Mouse (Mus musculus) forebrain, embryonic 11.5 days (tissue): Measurements from ENCODE around the gene Cmtm7. TPM values are rescaled to one million over a fixed set of nuclear protein-coding genes. Genes with fewer than 3 reads are reported as not detected.

Experiments
- ATAC-seq: fragments of 200-750 bp; cut with Nextera tagmentation; replicated peaks from 2 replicates; pipeline ENCODE4 v1.8.0; 2017; ENCODE audit warnings: moderate TSS enrichment; ENCODE audit not compliant: low FRiP score
- DNase-seq: peaks from one replicate; pipeline ENCODE4 v3.0.0-alpha.2; 2017; ENCODE audit warnings: low spot score
- H3K27ac ChIP-seq: fragments of 300-500 bp; sonication (generic); 2 replicates; pipeline ENCODE4 v1.5.1; 2014; ENCODE audit warnings: low read depth, low read length
- H3K27me3 ChIP-seq: fragments of 300-500 bp; sonication (generic); 2 replicates; pipeline ENCODE4 v1.6.1; 2014; ENCODE audit warnings: mild to moderate bottlenecking, low read length, mixed read lengths; ENCODE audit not compliant: control insufficient read depth, insufficient read depth
- H3K36me3 ChIP-seq: fragments of 300-500 bp; sonication (generic); 2 replicates; pipeline ENCODE4 v1.6.1; 2014; ENCODE audit warnings: mild to moderate bottlenecking, low read length, moderate library complexity, mixed read lengths; ENCODE audit not compliant: control insufficient read depth, insufficient read depth
- H3K4me1 ChIP-seq: fragments of 300-500 bp; sonication (generic); replicated peaks from 2 replicates; pipeline ENCODE4 v1.6.1; 2014; ENCODE audit warnings: low read length, mixed read lengths; ENCODE audit not compliant: control insufficient read depth, insufficient read depth
- H3K4me2 ChIP-seq: fragments of 300-500 bp; sonication (generic); 2 replicates; pipeline ENCODE4 v1.6.1; 2014; ENCODE audit warnings: low read depth, mild to moderate bottlenecking, low read length, moderate library complexity, mixed read lengths; ENCODE audit not compliant: severe bottlenecking
- H3K4me3 ChIP-seq: fragments of 300-500 bp; sonication (generic); 2 replicates; pipeline ENCODE4 v1.5.1; 2014; ENCODE audit warnings: low read depth, low read length
- H3K9ac ChIP-seq: fragments of 300-500 bp; sonication (generic); 2 replicates; pipeline ENCODE4 v1.6.1; 2014; ENCODE audit warnings: low read length
- H3K9me3 ChIP-seq: fragments of 300-500 bp; sonication (generic); 2 replicates; pipeline ENCODE4 v1.6.1; 2016; ENCODE audit warnings: low read length, mixed read lengths; ENCODE audit not compliant: control insufficient read depth
- WGBS: fragments of 180-500 bp; shearing (Covaris S2); extraction: QIAGEN DNeasy Blood & Tissue Kit; methylation state at CpG from one replicate; pipeline ENCODE4 v1.1.7; 2014; 5-methylcytosine and 5-hydroxymethylcytosine counted together
- polyA plus RNA-seq: library from polyadenylated mRNA; unstranded; fragments of >200 nt; fragmentation: Nextera tagmentation; extraction: Ambion mirVana; gene quantifications from 2 replicates; pipeline ENCODE4 v1.2.1, GENCODE M21; 2014

Gene Cmtm7
- polyA plus RNA-seq, 1 experiment from 2014 or later = 50.6 TPM

GRCm38 (mm10) chr9:114801301-114801700, 19.6 kb upstream of the Cmtm7 start:
- no peaks in the 10 kb centered on the region for H3K36me3 ChIP-seq
- no peaks in the 10 kb centered on the region for H3K4me1 ChIP-seq
- H3K9ac ChIP-seq = no peak overlapping the region
- H3K4me2 ChIP-seq = no peak overlapping the region
- DNase-seq = no peak
- H3K4me3 ChIP-seq = no peak overlapping the region
- no peaks in the 10 kb centered on the region for H3K9me3 ChIP-seq
- 38% methylated on average over 15 of the region's 15 CpGs for WGBS
- no peak overlapping the region for H3K27ac ChIP-seq
- no peaks in the 10 kb centered on the region for H3K27me3 ChIP-seq
- ATAC-seq = no peak

GRCm38 (mm10) chr9:114799498-114800107, 17.9 kb upstream of the Cmtm7 start:
- no peaks in the 10 kb centered on the region for H3K9me3 ChIP-seq
- ATAC-seq = no peak
- no peak overlapping the region for H3K27ac ChIP-seq
- no peak overlapping the region for H3K4me2 ChIP-seq
- whole genome bisulfite sequencing = 45% methylated on average over 10 of the region's 10 CpGs
- no peak for DNase-seq
- H3K27me3 ChIP-seq = no peaks in the 10 kb centered on the region
- H3K4me3 ChIP-seq = no peak overlapping the region
- no peaks in the 10 kb centered on the region for H3K4me1 ChIP-seq
- no peak overlapping the region for H3K9ac ChIP-seq
- no peaks in the 10 kb centered on the region for H3K36me3 ChIP-seq

- Histone ChIP-seq H3K27me3 (no peaks in the 10 kb centered on the region), H3K27ac (no peak overlapping the region), H3K4me3 (no peak overlapping the region), H3K9ac (no peak overlapping the region), H3K9me3 (no peaks in the 10 kb centered on the region), H3K4me2 (no peak overlapping the region), H3K4me1 (no peaks in the 10 kb centered on the region), H3K36me3 (no peaks in the 10 kb centered on the region)
- WGBS = 38% methylated on average over 6 of the region's 6 CpGs
- DNase-seq = no peak
- ATAC-seq = no peak
Observed at GRCm38 (mm10) chr9:114798845-114799244, 17.2 kb upstream of the Cmtm7 start.

GRCm38 (mm10) chr9:114797329-114798004, 15.8 kb upstream of the Cmtm7 start:
- Histone ChIP-seq H3K4me2 (no peak overlapping the region), H3K36me3 (no peaks in the 10 kb centered on the region), H3K9ac (no peak overlapping the region), H3K27me3 (no peaks in the 10 kb centered on the region), H3K9me3 (no peaks in the 10 kb centered on the region), H3K4me1 (no peaks in the 10 kb centered on the region), H3K27ac (no peak overlapping the region), H3K4me3 (no peak overlapping the region)
- DNase-seq = peak; percentile 90
- WGBS = 56% methylated on average over 11 of the region's 11 CpGs
- peak; percentile 85 for ATAC-seq

GRCm38 (mm10) chr9:114796473-114797050, 14.9 kb upstream of the Cmtm7 start:
- H3K9ac ChIP-seq = no peak overlapping the region
- no peaks in the 10 kb centered on the region for H3K27me3 ChIP-seq
- ATAC-seq = no peak
- no peaks in the 10 kb centered on the region for H3K9me3 ChIP-seq
- H3K4me2 ChIP-seq = no peak overlapping the region
- no peak for DNase-seq
- no peak overlapping the region for H3K27ac ChIP-seq
- WGBS = 54% methylated on average over 11 of the region's 11 CpGs
- H3K36me3 ChIP-seq = no peaks in the 10 kb centered on the region
- no peak overlapping the region for H3K4me3 ChIP-seq
- no peaks in the 10 kb centered on the region for H3K4me1 ChIP-seq

GRCm38 (mm10) chr9:114794491-114794890, 12.8 kb upstream of the Cmtm7 start:
- Histone ChIP-seq H3K36me3 (no peaks in the 10 kb centered on the region), H3K4me3 (no peak overlapping the region), H3K9ac (no peak overlapping the region), H3K9me3 (no peaks in the 10 kb centered on the region), H3K4me1 (no peaks in the 10 kb centered on the region), H3K4me2 (no peak overlapping the region), H3K27ac (no peak overlapping the region), H3K27me3 (no peaks in the 10 kb centered on the region)
- DNase-seq (no peak), ATAC-seq (no peak)
- WGBS = 77% methylated on average over 4 of the region's 4 CpGs

- Histone ChIP-seq H3K27ac (no peak overlapping the region), H3K9ac (no peak overlapping the region), H3K4me3 (no peak overlapping the region), H3K27me3 (no peaks in the 10 kb centered on the region), H3K9me3 (no peaks in the 10 kb centered on the region), H3K4me1 (no peaks in the 10 kb centered on the region), H3K4me2 (no peak overlapping the region), H3K36me3 (no peaks in the 10 kb centered on the region)
- 89% methylated on average over 9 of the region's 9 CpGs for WGBS
- no peak for DNase-seq
- no peak for ATAC-seq
Observed at GRCm38 (mm10) chr9:114793764-114794295, 12.2 kb upstream of the Cmtm7 start.

- Histone ChIP-seq H3K9ac (no peak overlapping the region), H3K27ac (no peak overlapping the region), H3K4me3 (no peak overlapping the region), H3K4me1 (no peaks in the 10 kb centered on the region), H3K4me2 (no peak overlapping the region), H3K36me3 (no peaks in the 10 kb centered on the region), H3K9me3 (no peaks in the 10 kb centered on the region), H3K27me3 (no peaks in the 10 kb centered on the region)
- DNase-seq (no peak), ATAC-seq (no peak)
- 86% methylated on average over 8 of the region's 8 CpGs for WGBS
Observed at GRCm38 (mm10) chr9:114789989-114790388, 8.3 kb upstream of the Cmtm7 start.
